Mouse (Mus musculus): Measurements from ENCODE around the gene Msmb.

DNA sequence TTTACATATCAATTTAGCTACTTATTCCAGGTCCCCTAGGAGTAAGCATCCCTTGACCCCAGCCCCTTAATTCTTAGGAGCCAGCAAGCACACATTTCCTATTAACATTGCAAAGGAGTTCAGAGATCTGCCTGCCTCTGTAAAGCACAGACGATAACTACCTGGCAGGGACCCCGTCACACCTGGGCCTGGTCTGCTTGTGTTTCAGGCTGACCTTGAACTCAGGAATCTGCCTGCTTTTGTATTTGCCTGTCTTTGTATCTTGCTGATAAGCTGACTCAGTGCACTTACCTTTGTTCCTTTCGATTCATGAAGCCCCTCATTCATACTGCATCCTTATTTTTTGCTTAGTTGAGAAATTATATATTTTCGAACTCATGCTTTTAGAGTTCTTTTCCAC lies 34.9 kb upstream of the Msmb start:
- TF ChIP-seq CTCF (IDR thresholded peaks at IDR 0.05; ENCODE audit: low read depth, low read length) = no peak
- TF ChIP-seq TAL1 (conservative IDR thresholded peaks at IDR 0.05; ENCODE audit: low read depth, low read length) = no peak
- TF ChIP-seq GATA1 (IDR thresholded peaks at IDR 0.05; ENCODE audit: borderline replicate concordance, low read length) = no peak
